Mouse (Mus musculus) gastrocnemius, adult 2 months (tissue): ENCODE data around the gene 4430402I18Rik. TPM values are rescaled to one million over a fixed set of nuclear protein-coding genes. Genes with fewer than 3 reads are reported as not detected.
A peak's percentile ranks its signal among the peaks of the same experiment; 100 is the strongest.

Experiments
- DNase-seq: peaks from one replicate; pipeline ENCODE4 v3.0.0; 2022
- H3K27ac ChIP-seq: fragments of 200-600 bp; 2 replicates; pipeline ENCODE4 v1.8.1; 2022; ENCODE audit warnings: mild to moderate bottlenecking
- H3K4me3 ChIP-seq: fragments of 200-600 bp; 2 replicates; pipeline ENCODE4 v1.8.1; 2022; ENCODE audit warnings: mild to moderate bottlenecking, moderate library complexity
- CTCF ChIP-seq: fragments of 200-600 bp; IDR thresholded peaks from 2 replicates; pipeline ENCODE4 v1.8.1; 2022; ENCODE audit warnings: antibody characterized with exemption, mild to moderate bottlenecking, moderate library complexity
- intact Hi-C: fragments of 180-260 bp; cut with DNase I; formaldehyde crosslinking; loops from one replicate; pipeline ENCODE4 v1.15.1; 2025
- total RNA-seq, 2 experiments: library from RNA; stranded (reverse); gene quantifications; 2 replicates each; pipeline ENCODE4 v1.2.3; 2021

The 4430402I18Rik gene
- total RNA-seq, 2 experiments from 2014 or later = 2.1 to 2.6 TPM

GRCm38 (mm10) chr19:28963113-28963512 lies 4.5 kb downstream of the 4430402I18Rik start:
- Histone ChIP-seq H3K27ac (peak overlapping the region; percentile 85), H3K4me3 (peak overlapping the region; percentile 93)
- no peak for DNase-seq
- no peak for TF ChIP-seq CTCF
- intact Hi-C loops = loop anchor here (1.0 kb wide), 1 partner anchor 392 kb away; no protein-coding TSS in a partner anchor

- DNase-seq = no peak
- TF ChIP-seq CTCF = no peak
- Histone ChIP-seq H3K27ac (no peak overlapping the region), H3K4me3 (no peak overlapping the region)
- intact Hi-C loops = no loop called here
Observed at GRCm38 (mm10) chr19:28951251-28951650, 16.3 kb downstream of the 4430402I18Rik start.

DNA sequence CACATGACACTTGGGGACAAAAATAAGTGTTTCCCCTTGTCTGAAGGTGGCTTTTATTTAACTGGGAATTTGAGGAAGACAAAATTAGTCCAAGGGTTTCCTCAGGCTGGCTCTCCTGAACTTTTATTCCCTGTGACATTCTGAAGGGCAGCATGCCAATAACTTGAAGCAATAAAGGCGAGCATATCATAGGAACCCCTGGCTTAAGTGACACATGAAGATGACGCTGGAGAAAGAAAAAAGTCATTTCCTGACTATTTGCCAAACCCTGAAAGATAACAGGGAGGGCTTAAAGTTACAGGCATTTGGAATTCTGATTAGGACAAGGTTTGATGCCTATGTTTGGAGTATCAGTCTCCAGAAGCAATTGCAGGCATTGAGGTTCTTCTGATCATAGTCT lies 20.3 kb downstream of the 4430402I18Rik start:
- intact Hi-C loops = no loop called here
- no peak overlapping the region for H3K4me3 ChIP-seq
- DNase-seq = no peak
- H3K27ac ChIP-seq = no peak overlapping the region
- TF ChIP-seq CTCF = no peak

DNA sequence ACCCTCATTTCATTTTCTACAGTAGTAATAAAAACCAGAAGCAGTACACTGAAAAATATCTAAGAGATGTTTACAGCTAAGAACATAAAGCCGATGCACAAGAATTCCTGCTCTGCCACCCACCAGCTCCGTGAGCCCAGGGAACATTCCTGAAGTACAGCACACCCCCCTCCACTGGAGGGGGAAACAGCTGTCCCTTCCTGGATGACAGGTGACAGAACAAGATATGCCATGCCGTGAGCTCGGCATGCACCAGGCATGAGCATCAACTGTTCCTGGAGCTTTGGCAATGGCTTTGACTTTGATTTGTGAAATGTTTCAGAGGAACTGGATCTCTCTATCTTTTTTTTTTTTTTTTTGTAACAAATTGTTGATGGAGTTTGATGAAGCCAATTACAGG lies 20.8 kb downstream of the 4430402I18Rik start:
- no peak for TF ChIP-seq CTCF
- intact Hi-C loops = no loop called here
- peak; percentile 22 for DNase-seq
- H3K27ac ChIP-seq = no peak overlapping the region
- H3K4me3 ChIP-seq = no peak overlapping the region

DNA sequence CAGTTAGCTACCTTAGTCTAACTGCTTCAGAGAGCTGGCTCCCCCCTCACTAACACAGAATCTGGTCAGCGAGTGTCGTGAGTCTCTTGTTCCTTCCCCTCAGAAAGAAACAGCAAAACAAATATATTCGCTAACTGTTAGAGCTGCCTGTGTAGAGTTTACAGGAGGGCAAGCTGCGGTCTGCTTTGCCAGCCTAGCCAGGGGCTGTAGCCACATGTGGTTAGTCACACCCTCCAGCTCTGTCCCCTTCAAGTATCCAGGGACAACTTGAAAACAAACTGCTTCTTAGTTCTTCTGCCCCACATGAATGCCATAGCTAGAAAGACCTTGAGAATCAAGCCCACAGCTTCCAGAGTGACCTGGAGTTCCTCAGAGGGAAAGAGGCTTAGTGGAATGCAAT lies 26.3 kb downstream of the 4430402I18Rik start:
- TF ChIP-seq CTCF = no peak
- no peak overlapping the region for H3K27ac ChIP-seq
- intact Hi-C loops = no loop called here
- H3K4me3 ChIP-seq = no peak overlapping the region
- DNase-seq = no peak

DNA sequence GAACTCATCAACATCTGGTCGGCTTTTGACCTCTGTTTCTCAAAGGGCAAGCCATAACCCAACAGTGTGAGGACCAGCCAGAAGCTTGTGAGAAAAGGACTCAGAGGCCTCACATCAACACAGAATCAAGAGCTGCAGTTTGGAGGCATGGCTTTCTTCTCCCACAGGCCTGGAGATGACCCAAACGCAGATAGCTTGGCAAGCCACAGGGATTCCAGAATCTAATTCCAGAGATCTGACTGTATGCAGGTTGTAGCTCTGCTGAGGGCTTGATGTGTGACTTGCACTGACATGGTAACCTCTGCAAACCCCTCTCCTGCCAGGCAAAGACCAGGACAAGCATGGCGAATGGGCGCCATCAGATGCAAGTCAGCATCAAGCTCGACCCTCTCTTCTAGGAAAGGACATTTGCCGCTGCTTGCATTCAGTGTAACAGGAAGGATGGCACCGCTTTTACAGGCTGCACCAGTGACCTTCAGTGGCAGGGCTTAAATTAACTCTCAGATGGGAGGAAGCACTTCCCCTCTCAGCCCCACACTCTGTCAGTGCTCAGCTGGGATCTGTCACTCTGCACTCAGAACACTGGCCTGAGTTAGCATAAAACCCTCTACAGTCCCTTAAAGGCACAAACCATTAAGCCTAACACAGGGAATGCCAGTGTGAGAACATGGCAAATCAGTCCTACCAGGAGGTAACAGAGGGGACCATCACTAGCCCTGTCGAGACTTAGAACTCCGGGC lies 27.3 kb downstream of the 4430402I18Rik start:
- no peak for DNase-seq

GRCm38 (mm10) chr19:28934897-28935296 lies 32.7 kb downstream of the 4430402I18Rik start:
- no peak overlapping the region for H3K4me3 ChIP-seq
- no peak for TF ChIP-seq CTCF
- H3K27ac ChIP-seq = no peak overlapping the region
- intact Hi-C loops = no loop called here
- no peak for DNase-seq

More for the DNA sequence above, 27.3 kb downstream of the 4430402I18Rik start:
- no peak overlapping the region for H3K27ac ChIP-seq
- no peak for TF ChIP-seq CTCF
- H3K4me3 ChIP-seq = no peak overlapping the region
- intact Hi-C loops = no loop called here

GRCm38 (mm10) chr19:28929034-28929433 lies 38.6 kb downstream of the 4430402I18Rik start:
- intact Hi-C loops = no loop called here
- TF ChIP-seq CTCF = no peak
- H3K4me3 ChIP-seq = no peak overlapping the region
- DNase-seq = no peak
- H3K27ac ChIP-seq = no peak overlapping the region

GRCm38 (mm10) chr19:28927396-28927795 lies 40.2 kb downstream of the 4430402I18Rik start:
- H3K27ac ChIP-seq = no peak overlapping the region
- intact Hi-C loops = no loop called here

DNA sequence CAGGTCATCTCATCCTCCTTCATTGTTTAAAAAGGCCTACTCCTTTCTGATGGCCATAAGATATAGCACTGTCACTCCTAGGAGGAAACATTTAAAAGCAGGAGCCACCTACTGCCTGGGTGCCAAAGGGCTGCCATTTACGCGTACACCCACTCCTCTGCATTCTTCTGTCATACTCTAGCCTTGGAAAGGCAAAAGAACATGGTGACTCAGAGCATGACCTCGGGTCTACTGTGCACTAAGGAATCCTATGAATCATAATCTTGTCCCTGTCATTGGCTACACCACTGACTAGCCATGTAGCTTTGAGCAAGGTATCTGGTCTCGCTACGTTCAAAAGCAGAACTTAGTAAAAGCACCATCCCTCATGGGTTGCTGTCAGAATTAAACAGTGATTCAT lies 41.2 kb downstream of the 4430402I18Rik start:
- Histone ChIP-seq H3K4me3 (no peak overlapping the region), H3K27ac (no peak overlapping the region)
- no peak for TF ChIP-seq CTCF
- no peak for DNase-seq
- intact Hi-C loops = no loop called here

More at GRCm38 (mm10) chr19:28927396-28927795, 40.2 kb downstream of the 4430402I18Rik start:
- TF ChIP-seq CTCF = no peak
- no peak for DNase-seq
- no peak overlapping the region for H3K4me3 ChIP-seq

- Histone ChIP-seq H3K27ac (peak overlapping the region; percentile 52; the same call in 1 of the 2 replicates), H3K4me3 (no peak overlapping the region)
- no peak for TF ChIP-seq CTCF
- DNase-seq = no peak
- intact Hi-C loops = no loop called here
Observed at GRCm38 (mm10) chr19:28917839-28918238, 49.8 kb downstream of the 4430402I18Rik start.

GRCm38 (mm10) chr19:28916492-28916891 lies 51.1 kb downstream of the 4430402I18Rik start:
- intact Hi-C loops = no loop called here
- H3K27ac ChIP-seq = peak overlapping the region; percentile 55
- H3K4me3 ChIP-seq = no peak overlapping the region
- no peak for TF ChIP-seq CTCF
- DNase-seq = no peak

GRCm38 (mm10) chr19:28915602-28916250 lies 51.9 kb downstream of the 4430402I18Rik start:
- DNase-seq = no peak
- no peak for TF ChIP-seq CTCF
- Histone ChIP-seq H3K4me3 (no peak overlapping the region), H3K27ac (peak overlapping the region; percentile 55)
- intact Hi-C loops = no loop called here
